Mouse (Mus musculus) testis, adult 2 months (tissue): ENCODE results near the gene Nodal. TPM values are rescaled to one million over a fixed set of nuclear protein-coding genes. Genes with fewer than 3 reads are reported as not detected.

Experiments
- H3K27ac ChIP-seq: fragments of 200-500 bp; 2 replicates; pipeline ENCODE4 v1.5.1; 2012; ENCODE audit warnings: low read depth, low read length; ENCODE audit not compliant: control insufficient read depth, insufficient read depth
- H3K27me3 ChIP-seq: fragments of 200-500 bp; 2 replicates; pipeline ENCODE4 v1.6.1; 2012; ENCODE audit warnings: mild to moderate bottlenecking, low read length, moderate library complexity; ENCODE audit not compliant: control insufficient read depth, insufficient read depth
- H3K36me3 ChIP-seq: fragments of 200-500 bp; 2 replicates; pipeline ENCODE4 v1.6.1; 2012; ENCODE audit warnings: mild to moderate bottlenecking, low read length; ENCODE audit not compliant: control insufficient read depth, insufficient read depth
- H3K4me1 ChIP-seq: fragments of 200-500 bp; 2 replicates; pipeline ENCODE4 v1.6.1; 2012; ENCODE audit warnings: low read length; ENCODE audit not compliant: control insufficient read depth, insufficient read depth
- H3K4me3 ChIP-seq: fragments of 200-500 bp; 2 replicates; pipeline ENCODE4 v1.5.1; 2012; ENCODE audit warnings: low read depth, mild to moderate bottlenecking, low read length, moderate library complexity, mixed read lengths; ENCODE audit not compliant: control insufficient read depth
- CTCF ChIP-seq: fragments of 200-500 bp; IDR thresholded peaks from 2 replicates; pipeline ENCODE4 v1.5.1; 2012; ENCODE audit warnings: low read depth, mild to moderate bottlenecking, inconsistent platforms, low read length, moderate library complexity; ENCODE audit not compliant: control insufficient read depth, insufficient read depth, insufficient replicate concordance
- POLR2A ChIP-seq: fragments of 200-500 bp; IDR thresholded peaks from 2 replicates; pipeline ENCODE4 v1.6.1; 2012; ENCODE audit warnings: low read depth, mild to moderate bottlenecking, inconsistent platforms, low read length, moderate library complexity; ENCODE audit not compliant: control insufficient read depth
- polyA plus RNA-seq: library from polyadenylated mRNA; depleted of rRNA; stranded (reverse); fragments of >200 nt; gene quantifications from 2 replicates; pipeline ENCODE4 v1.2.3, GENCODE M21; 2012

The Nodal gene
- polyA plus RNA-seq, 1 experiment = 0.06 TPM

- H3K27me3 ChIP-seq = no peaks in the 10 kb centered on the region
- H3K4me1 ChIP-seq = peaks cover 8% of the 10 kb centered on the region
- TF ChIP-seq CTCF (no peak), POLR2A (no peak)
- no peaks in the 10 kb centered on the region for H3K36me3 ChIP-seq
- H3K4me3 ChIP-seq = no peak overlapping the region
- no peak overlapping the region for H3K27ac ChIP-seq
Measured at GRCm38 (mm10) chr10:61378050-61378449, 39.7 kb upstream of the Nodal start.

- peaks cover 11% of the 10 kb centered on the region for H3K4me1 ChIP-seq
- TF ChIP-seq POLR2A (no peak), CTCF (no peak)
- no peaks in the 10 kb centered on the region for H3K27me3 ChIP-seq
- H3K27ac ChIP-seq = no peak overlapping the region
- no peak overlapping the region for H3K4me3 ChIP-seq
- H3K36me3 ChIP-seq = no peaks in the 10 kb centered on the region
Measured at GRCm38 (mm10) chr10:61378698-61379097, 39.1 kb upstream of the Nodal start.

DNA sequence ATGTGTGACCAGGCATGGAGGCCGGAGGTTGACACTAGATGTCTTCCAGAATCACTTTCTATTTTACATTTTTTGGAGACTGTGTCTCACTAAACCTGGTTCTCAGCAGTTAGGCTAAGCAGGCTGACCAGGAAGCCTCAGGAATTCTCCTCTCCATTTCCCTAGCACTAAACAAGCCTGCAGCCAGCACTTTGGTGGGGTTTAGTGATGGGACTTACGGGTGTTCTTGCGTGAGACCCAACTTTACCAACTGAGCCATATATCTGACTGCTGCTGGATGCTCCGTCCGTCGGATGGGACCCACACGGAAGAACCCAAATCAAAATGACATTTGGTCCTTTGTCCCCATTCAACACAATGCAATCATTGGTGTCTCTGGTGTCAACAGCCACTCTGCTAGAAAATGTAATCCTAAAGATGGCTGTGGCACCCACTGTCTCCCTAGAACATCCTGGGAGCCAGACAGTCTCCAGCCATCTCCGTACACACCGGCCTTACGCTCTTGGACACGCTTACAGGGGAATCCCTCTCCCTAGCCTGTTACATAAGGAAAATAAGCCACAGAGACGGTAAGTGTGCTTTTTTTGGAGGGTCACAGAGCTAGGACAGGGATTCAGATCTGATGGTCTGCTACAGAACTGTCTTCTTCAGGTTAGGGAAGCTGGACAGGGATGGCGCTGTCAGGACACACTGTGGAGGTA is 38.3 kb upstream of the Nodal start:
- peaks cover 15% of the 10 kb centered on the region for H3K4me1 ChIP-seq
- no peak overlapping the region for H3K4me3 ChIP-seq
- no peak overlapping the region for H3K27ac ChIP-seq
- no peaks in the 10 kb centered on the region for H3K36me3 ChIP-seq
- H3K27me3 ChIP-seq = no peaks in the 10 kb centered on the region
- TF ChIP-seq CTCF (no peak), POLR2A (no peak)

DNA sequence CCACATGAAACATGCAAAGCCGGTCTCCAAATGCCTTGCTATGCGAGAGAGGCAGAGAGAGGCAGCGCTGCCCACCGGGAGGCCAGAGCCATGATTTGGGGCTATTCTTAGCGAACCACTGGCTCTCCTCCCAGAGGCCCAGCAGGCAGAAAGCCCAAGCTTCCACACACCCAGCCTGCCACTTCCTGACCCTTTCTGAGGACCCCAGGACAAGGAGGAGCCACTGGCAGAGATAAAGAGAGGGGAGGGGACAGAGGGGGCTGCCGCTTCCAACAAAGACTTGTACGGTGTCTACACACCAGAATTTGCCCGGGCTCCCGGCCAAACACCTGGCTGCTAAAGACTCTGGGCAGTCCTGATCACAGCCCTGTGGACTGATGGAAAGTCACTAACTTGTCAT is 37.6 kb upstream of the Nodal start:
- Histone ChIP-seq H3K27me3 (no peaks in the 10 kb centered on the region), H3K4me3 (no peak overlapping the region), H3K36me3 (no peaks in the 10 kb centered on the region), H3K4me1 (peaks cover 15% of the 10 kb centered on the region), H3K27ac (no peak overlapping the region)
- TF ChIP-seq CTCF = no peak
- TF ChIP-seq POLR2A = 0 out of 2 replicates have a peak, but pooled peaks have one; percentile 20

DNA sequence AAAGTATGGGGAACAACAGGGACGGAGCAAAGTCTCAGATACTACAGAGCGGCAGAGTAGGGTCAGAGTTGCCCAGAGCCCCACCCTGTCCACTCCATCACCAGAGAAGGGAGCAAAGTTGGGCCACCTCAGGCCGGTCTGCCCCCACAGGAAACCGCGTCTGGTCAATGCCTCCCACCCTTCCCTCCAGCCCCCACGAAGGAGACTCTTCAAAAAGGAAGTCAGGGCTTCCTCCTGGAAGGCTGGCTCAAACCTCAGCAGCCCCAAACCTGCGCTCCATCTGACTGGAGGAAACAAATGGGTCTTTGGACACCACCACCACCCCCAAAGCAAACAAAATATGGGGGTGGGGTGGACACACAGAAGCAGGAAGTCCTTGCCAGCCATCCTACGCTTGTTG is 35.9 kb upstream of the Nodal start:
- H3K4me3 ChIP-seq = no peak overlapping the region
- H3K4me1 ChIP-seq = peaks cover 15% of the 10 kb centered on the region
- H3K36me3 ChIP-seq = no peaks in the 10 kb centered on the region
- H3K27ac ChIP-seq = no peak overlapping the region
- no peaks in the 10 kb centered on the region for H3K27me3 ChIP-seq
- TF ChIP-seq POLR2A (no peak), CTCF (no peak)

DNA sequence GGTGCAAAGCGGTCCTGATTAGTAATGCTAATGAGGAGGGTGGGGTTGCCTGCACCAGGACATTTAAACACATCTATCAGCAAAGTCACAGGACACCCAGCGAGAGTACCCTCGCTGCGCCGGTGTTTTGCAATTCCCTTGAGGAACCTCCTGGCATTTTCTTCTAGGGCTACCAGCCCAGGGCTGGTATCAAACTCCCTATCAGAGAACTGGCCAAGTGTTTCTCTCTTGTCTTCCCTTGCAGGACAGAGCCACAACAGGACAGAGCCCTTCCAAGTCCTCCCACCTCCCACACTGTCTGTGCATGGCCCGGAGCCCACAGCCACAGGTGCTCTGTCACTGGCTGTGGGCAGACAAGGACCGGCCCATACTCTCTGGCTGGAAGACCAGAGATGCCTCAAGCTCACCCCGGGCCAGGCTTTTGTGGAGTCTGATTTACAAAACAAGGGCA is 35.5 kb upstream of the Nodal start:
- H3K27me3 ChIP-seq = no peaks in the 10 kb centered on the region

GRCm38 (mm10) chr10:61383021-61383714 is 34.6 kb upstream of the Nodal start, which contains the start of gene Pald1:
TSS of gene Pald1 (minus strand) at chr10:61383530.
- Histone ChIP-seq H3K36me3 (no peaks in the 10 kb centered on the region), H3K4me1 (peaks cover 11% of the 10 kb centered on the region), H3K27ac (peak within 1 kb of the TSS; percentile 37; the same call in 1 of the 2 replicates), H3K4me3 (peak within 1 kb of the TSS; percentile 78), H3K27me3 (no peaks in the 10 kb centered on the region)
- peak; percentile 55 for TF ChIP-seq POLR2A
- no peak for TF ChIP-seq CTCF

More for the DNA sequence above, 35.5 kb upstream of the Nodal start:
- H3K4me3 ChIP-seq = peak overlapping the region; percentile 78
- TF ChIP-seq POLR2A (no peak), CTCF (no peak)
- H3K36me3 ChIP-seq = no peaks in the 10 kb centered on the region
- no peak overlapping the region for H3K27ac ChIP-seq
- H3K4me1 ChIP-seq = peaks cover 15% of the 10 kb centered on the region
